In the genomic region with DNA sequence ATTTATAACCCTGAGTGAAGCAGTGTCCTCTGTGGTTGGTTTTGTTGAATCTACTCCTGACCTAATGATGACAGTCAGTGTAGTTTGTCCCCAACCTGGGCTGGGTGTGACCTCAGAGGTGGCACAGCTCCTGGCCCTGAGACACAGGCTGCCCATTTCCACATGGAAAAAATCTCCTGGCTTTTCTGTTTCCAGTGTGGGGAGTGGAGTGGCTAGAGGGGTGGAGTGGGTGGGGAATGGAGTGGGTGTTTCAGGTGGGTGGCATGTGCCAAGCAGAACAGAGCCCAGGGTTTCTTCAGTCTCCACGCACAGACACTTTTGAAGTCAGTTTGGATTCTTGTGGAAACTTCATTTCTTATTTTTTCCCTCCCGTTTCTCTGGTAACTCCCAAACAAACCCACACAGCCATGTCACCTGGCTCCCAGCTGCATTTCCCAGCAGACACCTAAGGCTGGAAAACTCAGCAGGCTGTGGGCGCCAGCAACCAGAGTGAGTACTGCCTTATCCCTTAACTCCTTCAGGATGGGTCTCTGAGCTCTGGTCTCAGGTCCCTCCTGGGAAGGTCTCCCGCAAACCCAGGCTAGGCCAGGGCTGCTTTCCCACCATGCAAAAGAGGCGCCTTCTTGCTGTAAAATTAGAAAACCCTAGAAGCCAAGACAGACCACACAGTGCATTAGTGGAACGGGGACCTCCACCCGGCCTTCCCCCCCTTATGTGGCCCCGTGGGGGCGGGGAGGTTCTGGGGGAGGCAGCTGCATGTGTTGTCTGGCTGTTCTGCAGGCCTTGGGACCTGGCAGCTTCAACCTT, we compare ENCODE assay signal across 8 mouse cellular contexts. TPM values are rescaled to one million over a fixed set of nuclear protein-coding genes. Genes with fewer than 3 reads are reported as not detected.
DNase-seq lines count a peak whose midpoint lies in the region; ATAC-seq lines count a peak whose summit lies in the region.

No protein-coding gene starts in this region.

- peak overlapping the region; percentile 85 for H3K27ac ChIP-seq in limb, embryonic 12.5 days
- H3K27ac ChIP-seq in midbrain, embryonic 11.5 days (ENCODE audit: low read depth, low read length): no peak overlapping the region
- no peak overlapping the region for H3K27ac ChIP-seq in hindbrain, embryonic 13.5 days

- peak; percentile 81; the same call in 1 of the 2 replicates for ATAC-seq in limb, embryonic 12.5 days (ENCODE audit: insufficient number of reproducible peaks, insufficient read depth, low FRiP score, low TSS enrichment, low read depth)
- no peak for ATAC-seq in midbrain, embryonic 11.5 days (ENCODE audit: low FRiP score)
- no peak for ATAC-seq in megakaryocyte progenitor cell, adult 5-6 weeks (replicated peaks; ENCODE audit: poor library complexity)
- no peak for ATAC-seq in hindbrain, embryonic 13.5 days (ENCODE audit: low FRiP score)

- no peaks in the 10 kb centered on the region for H3K36me3 ChIP-seq in limb, embryonic 12.5 days
- H3K36me3 ChIP-seq in midbrain, embryonic 11.5 days (ENCODE audit: control insufficient read depth, insufficient read depth, low read length): no peaks in the 10 kb centered on the region
- H3K36me3 ChIP-seq in hindbrain, embryonic 13.5 days: no peaks in the 10 kb centered on the region

- H3K4me2 ChIP-seq in limb, embryonic 12.5 days: no peak overlapping the region
- H3K4me2 ChIP-seq in midbrain, embryonic 11.5 days: no peak overlapping the region
- no peak overlapping the region for H3K4me2 ChIP-seq in hindbrain, embryonic 13.5 days

- DNase-seq in frontal cortex, postnatal 36 days (ENCODE audit: low spot score in 2 of 2): peak; percentile 11 to 43
- no peak for DNase-seq in frontal cortex, postnatal 25 days (ENCODE audit: low spot score in 2 of 2)
- DNase-seq in 3T3-L1 (ENCODE audit: low read depth, low spot score): peak; percentile 49
- peak; percentile 71 to 82 for DNase-seq in gastrocnemius, postnatal 4 days (ENCODE audit: low spot score in 2 of 2)
- no peak for DNase-seq in midbrain, embryonic 11.5 days (ENCODE audit: low spot score, missing footprints)

- H3K9ac ChIP-seq in limb, embryonic 12.5 days (replicated peaks): no peak overlapping the region
- H3K9ac ChIP-seq in midbrain, embryonic 11.5 days (ENCODE audit: low read length): no peak overlapping the region
- no peak overlapping the region for H3K9ac ChIP-seq in hindbrain, embryonic 13.5 days

- H3K4me3 ChIP-seq in limb, embryonic 12.5 days (replicated peaks): no peak overlapping the region
- H3K4me3 ChIP-seq in midbrain, embryonic 11.5 days (ENCODE audit: low read depth, low read length): no peak overlapping the region
- H3K4me3 ChIP-seq in hindbrain, embryonic 13.5 days: no peak overlapping the region

- peaks cover 11% of the 10 kb centered on the region for H3K4me1 ChIP-seq in limb, embryonic 12.5 days (replicated peaks)
- H3K4me1 ChIP-seq in midbrain, embryonic 11.5 days (ENCODE audit: control insufficient read depth, insufficient read depth, low read length): no peaks in the 10 kb centered on the region
- no peaks in the 10 kb centered on the region for H3K4me1 ChIP-seq in hindbrain, embryonic 13.5 days (replicated peaks)

- no peaks in the 10 kb centered on the region for H3K9me3 ChIP-seq in limb, embryonic 12.5 days
- H3K9me3 ChIP-seq in midbrain, embryonic 11.5 days (ENCODE audit: control insufficient read depth, low read length): no peaks in the 10 kb centered on the region
- H3K9me3 ChIP-seq in hindbrain, embryonic 13.5 days: no peaks in the 10 kb centered on the region

- no peaks in the 10 kb centered on the region for H3K27me3 ChIP-seq in limb, embryonic 12.5 days
- H3K27me3 ChIP-seq in midbrain, embryonic 11.5 days (ENCODE audit: control insufficient read depth, insufficient read depth, low read length): no peaks in the 10 kb centered on the region
- H3K27me3 ChIP-seq in hindbrain, embryonic 13.5 days: no peaks in the 10 kb centered on the region

- 57% methylated on average over 9 of the region's 9 CpGs for WGBS in limb, embryonic 12.5 days
- 75% methylated on average over 9 of the region's 9 CpGs for WGBS in midbrain, embryonic 11.5 days
- 84% methylated on average over 9 of the region's 9 CpGs for WGBS in hindbrain, embryonic 13.5 days

RNA-seq across cellular contexts. Expression of gene Col6a2, which starts 19.4 kb away (rescaled TPM):
- 100 to 1,000 TPM; 657 to 733 TPM for total RNA-seq in gastrocnemius, postnatal 4 days (2021)
- polyA plus RNA-seq in limb, embryonic 12.5 days (2016; fragmentation: Nextera tagmentation; extraction: Ambion mirVana): 47.6 and 54.7 TPM in 2 replicates
- polyA plus RNA-seq in midbrain, embryonic 11.5 days (2014; fragmentation: Nextera tagmentation; extraction: Ambion mirVana): 10.7 and 10.8 TPM in 2 replicates
- not detected in 2 replicates for total RNA-seq in megakaryocyte progenitor cell, adult 5-6 weeks (2015)
- total RNA-seq in megakaryocyte progenitor cell, adult 5-6 weeks (2017): not detected in 2 replicates
- 23.5 and 27.6 TPM in 2 replicates for polyA plus RNA-seq in hindbrain, embryonic 13.5 days (2015; fragmentation: Nextera tagmentation; extraction: Ambion mirVana)

Comparison
In these comparisons a context has a peak if more than half of its experiments do, and no peak if none do; other contexts are left out.
1. DNase-seq: peak in frontal cortex, postnatal 36 days (2 of 2), 3T3-L1 (single experiment) and gastrocnemius, postnatal 4 days (2 of 2); none in frontal cortex, postnatal 25 days (0 of 2) and midbrain, embryonic 11.5 days (single experiment).